Mouse (Mus musculus): Measurements from ENCODE around the gene Lhfpl2. TPM values are rescaled to one million over a fixed set of nuclear protein-coding genes. Genes with fewer than 3 reads are reported as not detected.
A peak's percentile ranks its signal among the peaks of the same experiment; 100 is the strongest.

The Lhfpl2 gene
- polyA plus RNA-seq, 1 experiment from 2014 or later, result 23.4 TPM

DNA sequence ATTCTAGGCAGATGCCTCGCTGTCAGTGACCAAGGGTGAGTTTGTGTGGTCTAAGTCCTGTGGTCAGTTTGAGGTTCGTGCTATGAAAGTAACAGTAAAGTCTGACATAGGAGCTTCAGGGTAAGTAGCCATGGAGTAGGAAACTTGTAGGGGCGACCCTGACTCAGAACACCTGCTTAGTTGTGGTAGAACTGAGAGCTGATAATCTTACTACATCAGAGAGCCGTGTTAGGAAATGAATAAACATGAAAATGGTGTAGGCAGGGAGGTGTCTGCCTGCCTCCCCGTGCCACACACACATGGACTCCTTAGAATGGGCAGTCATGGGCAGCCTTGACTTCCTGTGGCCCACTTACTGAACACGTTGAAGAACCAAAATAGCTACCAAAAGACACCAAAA lies 96.1 kb downstream of the Lhfpl2 start:
- Histone ChIP-seq H3K27me3 (ENCODE audit: control insufficient read depth, insufficient read depth, low read length) (no peaks in the 10 kb centered on the region), H3K4me3 (ENCODE audit: low read length) (no peak overlapping the region), H3K4me2 (ENCODE audit: low read depth, low read length) (no peak overlapping the region), H3K9ac (ENCODE audit: low read length) (no peak overlapping the region), H3K4me1 (ENCODE audit: control insufficient read depth, insufficient read depth, low read length) (peaks cover 4% of the 10 kb centered on the region), H3K36me3 (ENCODE audit: control insufficient read depth, insufficient read depth) (no peaks in the 10 kb centered on the region), H3K9me3 (replicated peaks; ENCODE audit: control insufficient read depth, low read length) (peaks cover 2% of the 10 kb centered on the region; the same call in 1 of the 2 replicates), H3K27ac (ENCODE audit: low read length) (no peak overlapping the region)
- 68% methylated on average over 6 of the region's 6 CpGs for WGBS
- no peak for ATAC-seq (replicated peaks; ENCODE audit: extremely low read depth, insufficient read depth, low FRiP score)

DNA sequence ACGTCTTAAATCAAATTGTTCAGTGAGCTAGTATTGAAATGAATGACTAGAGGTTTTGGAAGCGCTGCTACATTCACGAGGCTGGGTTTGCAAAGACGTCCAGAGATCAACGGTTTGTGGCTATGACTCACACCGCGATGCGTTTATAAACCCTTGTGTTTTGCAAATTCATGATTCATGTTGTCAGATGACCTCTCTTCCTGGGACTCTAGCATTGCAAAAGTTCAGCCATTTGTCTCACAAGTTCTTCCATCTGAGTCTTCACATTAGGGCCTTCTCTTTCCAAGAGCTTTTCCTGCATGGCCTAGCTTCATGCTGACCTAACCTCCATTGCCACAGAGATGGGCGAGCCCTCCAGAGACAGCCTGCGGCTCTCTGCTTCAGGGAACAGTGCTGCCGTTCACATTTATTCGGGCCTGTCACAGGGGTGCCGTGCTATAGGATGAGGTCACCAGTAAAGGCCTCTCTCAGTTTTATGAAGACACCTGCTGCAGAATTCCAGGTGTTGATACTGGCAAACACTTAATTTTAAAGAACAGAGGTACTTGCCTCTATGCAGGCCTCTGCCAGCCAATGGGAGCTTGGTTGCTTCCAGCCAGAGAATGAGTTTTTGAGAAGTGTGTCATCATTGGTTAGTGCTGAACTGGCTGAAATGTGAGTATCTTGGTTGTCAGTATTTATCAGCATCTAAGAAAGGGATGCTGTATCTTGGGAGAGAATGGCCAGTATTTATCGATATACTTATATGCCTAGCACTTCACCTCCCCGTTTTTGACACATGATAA lies 97.1 kb downstream of the Lhfpl2 start:
- no peak overlapping the region for H3K9ac ChIP-seq (ENCODE audit: low read length)
- no peak for ATAC-seq (replicated peaks; ENCODE audit: extremely low read depth, insufficient read depth, low FRiP score)
- WGBS, result 83% methylated on average over 15 of the region's 15 CpGs

DNA sequence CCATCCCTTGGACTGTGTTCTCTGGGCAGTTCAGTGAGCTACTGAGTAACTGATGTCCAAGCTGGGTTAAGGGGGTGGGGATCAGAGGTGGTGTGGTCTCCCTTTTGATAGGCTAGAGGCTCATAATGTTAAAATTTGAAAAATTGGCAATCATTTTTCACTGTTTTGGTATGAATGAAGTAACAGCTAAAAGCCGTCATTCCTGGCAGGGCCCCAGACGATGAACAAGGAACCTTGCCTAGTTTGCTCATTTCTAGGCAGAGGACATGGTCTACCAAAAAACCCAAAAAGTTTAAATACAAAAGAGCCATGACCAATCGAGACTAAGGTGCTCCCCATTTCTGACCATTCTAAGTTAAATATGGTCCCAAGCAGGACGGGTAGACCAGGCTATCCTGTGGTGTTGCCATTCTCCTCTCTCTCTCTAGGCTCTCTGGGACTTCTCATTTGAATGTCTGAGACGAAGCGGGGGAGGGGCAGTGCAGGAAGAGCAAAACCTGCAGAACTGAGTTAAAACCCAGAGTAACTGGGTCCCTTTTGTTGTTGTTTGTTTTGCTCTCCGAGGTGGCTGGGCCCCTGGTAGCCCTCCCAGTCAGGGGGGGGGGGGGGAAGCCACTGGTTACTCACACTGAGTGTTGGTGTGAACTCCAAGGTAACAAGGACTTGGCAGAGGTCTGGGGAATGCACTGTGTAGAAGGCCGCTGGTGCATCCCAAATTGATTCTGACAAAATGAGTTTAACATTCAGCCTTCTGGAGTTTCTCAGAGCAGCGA lies 98.2 kb downstream of the Lhfpl2 start:
- no peaks in the 10 kb centered on the region for H3K36me3 ChIP-seq (ENCODE audit: control insufficient read depth, insufficient read depth)
- H3K9ac ChIP-seq (ENCODE audit: low read length), result no peak overlapping the region
- 57% methylated on average over 9 of the region's 9 CpGs for WGBS
- no peaks in the 10 kb centered on the region for H3K27me3 ChIP-seq (ENCODE audit: control insufficient read depth, insufficient read depth, low read length)
- no peak for ATAC-seq (replicated peaks; ENCODE audit: extremely low read depth, insufficient read depth, low FRiP score)
- peaks cover 2% of the 10 kb centered on the region; the same call in 1 of the 2 replicates for H3K9me3 ChIP-seq (replicated peaks; ENCODE audit: control insufficient read depth, low read length)
- H3K4me1 ChIP-seq (ENCODE audit: control insufficient read depth, insufficient read depth, low read length), result peaks cover 15% of the 10 kb centered on the region
- no peak overlapping the region for H3K4me2 ChIP-seq (ENCODE audit: low read depth, low read length)
- H3K4me3 ChIP-seq (ENCODE audit: low read length), result no peak overlapping the region
- no peak overlapping the region for H3K27ac ChIP-seq (ENCODE audit: low read length)

More for the DNA sequence above, 97.1 kb downstream of the Lhfpl2 start:
- H3K27ac ChIP-seq (ENCODE audit: low read length), result no peak overlapping the region
- H3K4me3 ChIP-seq (ENCODE audit: low read length), result no peak overlapping the region
- peaks cover 2% of the 10 kb centered on the region; the same call in 1 of the 2 replicates for H3K9me3 ChIP-seq (replicated peaks; ENCODE audit: control insufficient read depth, low read length)
- no peaks in the 10 kb centered on the region for H3K36me3 ChIP-seq (ENCODE audit: control insufficient read depth, insufficient read depth)
- peaks cover 13% of the 10 kb centered on the region for H3K4me1 ChIP-seq (ENCODE audit: control insufficient read depth, insufficient read depth, low read length)
- no peak overlapping the region for H3K4me2 ChIP-seq (ENCODE audit: low read depth, low read length)
- no peaks in the 10 kb centered on the region for H3K27me3 ChIP-seq (ENCODE audit: control insufficient read depth, insufficient read depth, low read length)

DNA sequence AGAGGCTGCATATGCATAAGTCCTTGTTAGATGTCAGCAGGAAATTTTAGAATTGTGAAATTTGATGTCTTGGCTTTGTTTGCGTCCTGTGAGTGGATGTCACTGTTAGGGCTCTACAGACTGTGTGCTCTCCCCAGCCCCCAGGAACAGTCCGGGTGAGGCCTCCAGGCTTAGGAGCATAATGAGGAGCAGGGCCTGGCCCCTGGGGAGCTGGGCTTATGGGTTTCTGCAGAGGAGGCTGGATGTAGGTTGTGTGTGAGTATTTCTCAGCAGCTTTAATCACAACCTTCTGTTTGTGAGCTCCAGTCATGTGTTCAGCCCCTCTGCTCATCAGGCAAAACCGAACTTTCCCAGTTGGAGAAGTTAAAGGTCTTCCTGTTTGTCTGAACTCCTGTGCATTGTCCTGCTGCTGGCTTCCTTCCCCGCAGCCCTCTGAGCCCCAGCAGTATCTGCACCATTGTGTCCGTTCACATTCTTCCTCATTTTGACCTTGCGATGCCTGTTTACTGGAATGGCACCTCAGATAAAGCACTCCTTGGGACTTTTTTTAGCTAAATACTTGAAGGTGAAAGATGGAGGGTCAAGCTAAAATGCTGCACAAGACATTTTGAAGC lies 101.4 kb downstream of the Lhfpl2 start:
- no peak overlapping the region for H3K4me3 ChIP-seq (ENCODE audit: low read length)

DNA sequence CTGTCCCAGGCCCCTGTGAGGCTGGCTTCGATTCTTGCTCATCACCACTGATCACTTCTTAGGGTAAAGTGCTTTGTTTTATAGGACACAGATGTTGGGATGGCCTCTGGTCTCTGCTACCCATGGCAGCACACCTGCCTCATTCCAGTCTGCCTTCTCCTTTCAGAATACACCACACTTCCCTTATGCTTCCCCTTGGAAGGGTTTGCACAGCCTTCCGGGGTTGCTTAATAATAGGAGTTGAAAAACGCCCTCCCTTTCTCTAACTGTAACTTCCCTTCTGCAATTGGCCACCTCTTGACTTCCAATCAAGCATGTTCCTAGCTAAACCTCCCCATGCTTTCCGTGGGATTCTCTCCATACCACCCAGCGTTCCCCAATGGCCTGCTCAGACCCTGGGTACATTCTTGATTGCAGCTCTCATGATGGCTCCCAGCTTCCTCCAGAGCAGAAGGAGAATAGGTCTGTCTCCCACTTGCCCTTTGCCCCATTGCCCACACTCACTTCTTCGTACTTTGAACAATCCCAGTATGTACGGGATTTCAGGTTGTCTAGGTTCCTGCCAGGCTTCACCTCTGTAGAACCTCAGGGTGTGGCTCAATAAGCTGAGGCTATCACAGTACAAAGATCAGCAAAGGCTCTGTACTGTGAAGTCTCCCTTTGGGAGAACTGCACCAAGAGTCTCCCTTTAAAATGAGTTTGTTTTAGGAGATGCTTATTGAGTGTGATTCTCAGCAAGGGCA lies 102.1 kb downstream of the Lhfpl2 start:
- Histone ChIP-seq H3K4me3 (ENCODE audit: low read length) (no peak overlapping the region), H3K9me3 (replicated peaks; ENCODE audit: control insufficient read depth, low read length) (peaks cover 2% of the 10 kb centered on the region; the same call in 1 of the 2 replicates), H3K4me2 (ENCODE audit: low read depth, low read length) (no peak overlapping the region), H3K27me3 (ENCODE audit: control insufficient read depth, insufficient read depth, low read length) (no peaks in the 10 kb centered on the region), H3K36me3 (ENCODE audit: control insufficient read depth, insufficient read depth) (no peaks in the 10 kb centered on the region), H3K4me1 (ENCODE audit: control insufficient read depth, insufficient read depth, low read length) (peaks cover 15% of the 10 kb centered on the region), H3K27ac (ENCODE audit: low read length) (peak overlapping the region; percentile 67), H3K9ac (ENCODE audit: low read length) (no peak overlapping the region)
- WGBS, result 76% methylated on average over 7 of the region's 7 CpGs
- ATAC-seq (replicated peaks; ENCODE audit: extremely low read depth, insufficient read depth, low FRiP score), result no peak

More for the DNA sequence above, 101.4 kb downstream of the Lhfpl2 start:
- peak; percentile 52; the same call in 1 of the 2 replicates for ATAC-seq (replicated peaks; ENCODE audit: extremely low read depth, insufficient read depth, low FRiP score)
- Histone ChIP-seq H3K4me1 (ENCODE audit: control insufficient read depth, insufficient read depth, low read length) (peaks cover 15% of the 10 kb centered on the region), H3K36me3 (ENCODE audit: control insufficient read depth, insufficient read depth) (no peaks in the 10 kb centered on the region), H3K27me3 (ENCODE audit: control insufficient read depth, insufficient read depth, low read length) (no peaks in the 10 kb centered on the region), H3K27ac (ENCODE audit: low read length) (peak overlapping the region; percentile 79), H3K4me2 (ENCODE audit: low read depth, low read length) (0 out of 2 replicates have a peak overlapping the region, but pooled peaks have one; percentile 2), H3K9ac (ENCODE audit: low read length) (no peak overlapping the region), H3K9me3 (replicated peaks; ENCODE audit: control insufficient read depth, low read length) (peaks cover 2% of the 10 kb centered on the region; the same call in 1 of the 2 replicates)
- 33% methylated on average over 6 of the region's 6 CpGs for WGBS

DNA sequence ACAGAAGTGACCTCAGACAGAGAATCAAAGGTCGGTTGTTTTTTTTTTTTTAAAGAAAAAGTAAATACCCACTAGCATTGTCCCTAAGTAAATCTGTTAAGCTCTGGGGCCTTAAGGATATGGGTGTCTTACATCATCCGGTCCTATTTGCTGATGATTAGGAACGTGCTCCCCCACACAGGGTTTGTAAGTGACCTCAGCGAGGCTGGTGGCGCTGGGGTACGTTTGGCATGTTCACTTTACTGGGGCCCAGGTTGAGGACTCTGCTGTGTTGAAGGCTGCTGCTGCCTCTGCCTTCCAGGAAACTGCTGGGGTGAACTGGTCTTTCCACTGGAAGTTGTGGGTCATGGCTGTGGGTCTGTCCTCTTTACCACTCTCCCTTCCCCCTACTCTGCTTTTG lies 106.9 kb downstream of the Lhfpl2 start:
- Histone ChIP-seq H3K9me3 (replicated peaks; ENCODE audit: control insufficient read depth, low read length) (no peaks in the 10 kb centered on the region), H3K27ac (ENCODE audit: low read length) (no peak overlapping the region), H3K4me3 (ENCODE audit: low read length) (no peak overlapping the region), H3K36me3 (ENCODE audit: control insufficient read depth, insufficient read depth) (no peaks in the 10 kb centered on the region), H3K9ac (ENCODE audit: low read length) (no peak overlapping the region), H3K4me1 (ENCODE audit: control insufficient read depth, insufficient read depth, low read length) (peaks cover 6% of the 10 kb centered on the region), H3K4me2 (ENCODE audit: low read depth, low read length) (no peak overlapping the region), H3K27me3 (ENCODE audit: control insufficient read depth, insufficient read depth, low read length) (no peaks in the 10 kb centered on the region)
- WGBS, result 58% methylated on average over 6 of the region's 6 CpGs
- no peak for ATAC-seq (replicated peaks; ENCODE audit: extremely low read depth, insufficient read depth, low FRiP score)

DNA sequence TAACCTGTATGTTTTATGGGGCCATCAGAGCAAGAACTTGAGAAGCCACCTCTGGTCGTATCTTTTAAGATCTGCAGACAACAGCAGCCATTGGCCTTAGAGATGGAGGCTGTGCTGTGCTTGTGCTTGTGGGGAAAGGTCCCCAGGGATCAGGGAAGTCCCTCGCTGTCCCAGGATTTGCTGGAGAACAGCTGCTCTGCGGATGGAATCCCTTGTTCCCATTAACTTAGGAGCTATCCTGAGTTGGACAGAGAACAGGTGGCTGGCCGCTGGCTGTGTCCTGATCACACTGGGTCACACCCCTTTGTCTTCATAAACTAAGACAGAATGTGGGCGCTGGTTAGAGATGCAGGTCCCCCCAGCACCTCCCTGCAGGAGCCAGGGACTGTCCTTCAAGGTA lies 110.7 kb downstream of the Lhfpl2 start:
- Histone ChIP-seq H3K36me3 (ENCODE audit: control insufficient read depth, insufficient read depth) (no peaks in the 10 kb centered on the region), H3K27ac (ENCODE audit: low read length) (no peak overlapping the region), H3K4me3 (ENCODE audit: low read length) (no peak overlapping the region), H3K9me3 (replicated peaks; ENCODE audit: control insufficient read depth, low read length) (no peaks in the 10 kb centered on the region), H3K4me1 (ENCODE audit: control insufficient read depth, insufficient read depth, low read length) (peaks cover 21% of the 10 kb centered on the region), H3K4me2 (ENCODE audit: low read depth, low read length) (no peak overlapping the region), H3K9ac (ENCODE audit: low read length) (no peak overlapping the region), H3K27me3 (ENCODE audit: control insufficient read depth, insufficient read depth, low read length) (no peaks in the 10 kb centered on the region)
- ATAC-seq (replicated peaks; ENCODE audit: extremely low read depth, insufficient read depth, low FRiP score), result no peak
- WGBS, result 85% methylated on average over 5 of the region's 5 CpGs

DNA sequence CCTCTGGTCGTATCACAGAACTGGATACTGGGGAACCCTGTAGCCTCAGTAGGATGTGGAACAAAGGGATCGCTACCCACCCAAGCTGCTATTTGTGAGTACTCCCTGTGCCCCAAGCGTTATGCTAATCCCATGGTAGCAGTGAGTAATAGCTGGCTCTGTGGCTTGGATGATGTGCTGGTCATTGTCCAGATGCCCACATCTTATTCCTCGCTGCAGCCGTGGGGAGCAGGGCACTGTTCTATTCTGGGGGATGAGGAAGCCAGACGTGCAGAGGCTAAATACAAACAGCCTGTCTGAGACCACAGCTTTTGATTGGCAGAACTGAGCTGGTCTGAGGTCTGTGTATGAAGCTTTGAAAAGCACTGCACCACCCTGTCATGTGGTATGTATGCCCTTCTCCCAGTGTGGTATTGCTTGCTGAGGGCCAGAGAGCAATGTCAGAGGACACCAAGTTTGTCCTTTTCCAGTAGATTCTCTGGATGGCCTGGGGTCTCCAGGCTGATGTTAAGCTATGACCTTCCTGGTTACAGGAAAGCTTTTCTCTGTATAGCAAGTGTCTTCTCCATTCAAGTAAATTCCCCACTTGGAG lies 111.8 kb downstream of the Lhfpl2 start:
- Histone ChIP-seq H3K36me3 (ENCODE audit: control insufficient read depth, insufficient read depth) (no peaks in the 10 kb centered on the region), H3K4me2 (ENCODE audit: low read depth, low read length) (no peak overlapping the region), H3K27ac (ENCODE audit: low read length) (no peak overlapping the region), H3K27me3 (ENCODE audit: control insufficient read depth, insufficient read depth, low read length) (no peaks in the 10 kb centered on the region), H3K4me1 (ENCODE audit: control insufficient read depth, insufficient read depth, low read length) (peaks cover 30% of the 10 kb centered on the region), H3K9ac (ENCODE audit: low read length) (no peak overlapping the region), H3K4me3 (ENCODE audit: low read length) (no peak overlapping the region), H3K9me3 (replicated peaks; ENCODE audit: control insufficient read depth, low read length) (no peaks in the 10 kb centered on the region)
- 50% methylated on average over 6 of the region's 6 CpGs for WGBS
- ATAC-seq (replicated peaks; ENCODE audit: extremely low read depth, insufficient read depth, low FRiP score), result no peak

Data from heart, embryonic 16.5 days (tissue).